Mouse (Mus musculus): ENCODE results near the gene Gfpt2.

GRCm38 (mm10) chr11:49848080-49848815, 54.3 kb downstream of the Gfpt2 start:
- TF ChIP-seq POLR2A (IDR thresholded peaks at IDR 0.05; ENCODE audit: insufficient read length, low read depth) (no peak), MYOG (IDR thresholded peaks at IDR 0.05; ENCODE audit: control insufficient read depth in 1 of 3, insufficient read depth in 1 of 3, insufficient read length in 2 of 3, low read depth in 2 of 3) (no peak), CEBPB (IDR thresholded peaks at IDR 0.05; ENCODE audit: insufficient read depth, poor library complexity, severe bottlenecking) (no peak), TCF12 (IDR thresholded peaks at IDR 0.05; ENCODE audit: insufficient read depth, poor library complexity, severe bottlenecking) (no peak), POLR2AphosphoS2 (IDR thresholded peaks at IDR 0.05; ENCODE audit: insufficient read length, low read depth) (no peak), MYOD1 (IDR thresholded peaks at IDR 0.05; ENCODE audit: control insufficient read depth in 1 of 3, insufficient read length in 2 of 3, low read depth in 2 of 3) (no peak), MAX (IDR thresholded peaks at IDR 0.05; ENCODE audit: low read depth) (no peak), SRF (IDR thresholded peaks at IDR 0.05; ENCODE audit: control insufficient read depth, insufficient read length, low read depth) (no peak), E2F4 (IDR thresholded peaks at IDR 0.05; ENCODE audit: insufficient read depth) (no peak), USF1 (IDR thresholded peaks at IDR 0.05; ENCODE audit: low read depth) (no peak), TCF3 (IDR thresholded peaks at IDR 0.05; ENCODE audit: insufficient read length, low read depth) (no peak)
